Mouse (Mus musculus) embryo, embryonic 11.5 days (tissue): ENCODE measurements around the gene Gm13083.
"Not testable (repeated sequence)": the region's sequence is repeated elsewhere in the genome, so short reads cannot be mapped to it uniquely, and the experiment has no call there.

Experiments
- DNase-seq: peaks from one replicate; pipeline ENCODE4 v3.0.0-alpha.2; 2012; ENCODE audit warnings: low read depth, low spot score

The Gm13083 gene

DNA sequence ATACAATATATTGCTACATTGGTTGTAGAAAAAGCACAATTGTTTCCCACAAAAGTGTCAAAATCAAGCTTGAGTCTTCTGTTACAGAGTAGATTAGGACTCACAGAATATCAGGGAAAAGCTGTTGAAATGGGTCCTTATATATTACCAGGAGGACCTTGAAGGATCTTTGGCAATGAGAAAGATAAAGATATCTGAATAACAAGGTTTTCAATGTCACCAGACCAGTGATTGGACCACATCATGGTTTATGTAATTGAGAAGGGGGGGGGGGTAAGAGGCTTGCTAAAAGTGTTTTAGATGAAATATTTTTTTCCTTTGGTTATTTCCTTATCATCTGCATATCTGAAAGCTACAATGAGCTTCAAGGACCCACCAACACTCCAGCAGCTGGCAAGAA is at the start of gene Gm13083:
Gene Gm13083 (plus strand): TSS at position 301 of the 400 bp plus-strand sequence.
- DNase-seq = not testable (repeated sequence)

DNA sequence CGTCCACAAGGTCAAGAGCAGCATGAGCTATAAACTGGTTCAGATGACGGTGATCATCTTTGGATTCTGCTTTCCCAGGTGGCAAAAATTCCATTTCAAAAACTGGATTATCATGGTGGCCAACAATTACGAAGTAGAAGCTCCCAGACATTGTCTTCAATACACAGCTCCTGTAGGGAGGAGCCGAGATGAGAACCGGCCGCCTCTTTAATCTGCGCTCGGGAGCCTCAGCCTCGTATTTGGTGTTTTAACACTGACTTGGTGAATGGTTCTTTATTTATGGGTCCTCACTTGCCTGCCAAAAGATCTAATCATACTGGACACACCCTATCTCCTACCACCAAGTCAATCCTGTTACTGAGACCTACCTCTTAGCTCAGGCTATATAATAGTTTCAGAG is 2.9 kb upstream of the Gm13083 start:
- not testable (repeated sequence) for DNase-seq

DNA sequence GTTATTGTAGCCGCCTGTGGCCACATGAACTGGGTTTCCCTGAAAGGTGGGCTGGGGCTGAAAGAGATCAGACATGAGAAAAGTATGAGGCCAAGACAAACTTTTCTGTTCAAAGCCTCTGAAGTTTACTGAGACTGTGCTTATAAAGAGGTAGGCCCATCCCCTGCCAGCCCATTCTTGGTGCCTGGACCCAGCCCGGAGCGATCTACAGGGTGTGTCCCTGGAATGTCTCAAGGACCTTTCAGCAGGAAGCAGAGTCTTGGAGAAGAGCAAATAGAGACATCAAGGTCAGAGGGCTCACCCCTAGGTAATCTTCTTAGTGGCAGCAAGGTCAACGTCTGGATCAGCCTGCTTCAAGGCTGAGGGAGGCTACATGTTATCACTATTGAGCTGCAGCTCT is 3.3 kb downstream of the Gm13083 start:
- not testable (repeated sequence) for DNase-seq

DNA sequence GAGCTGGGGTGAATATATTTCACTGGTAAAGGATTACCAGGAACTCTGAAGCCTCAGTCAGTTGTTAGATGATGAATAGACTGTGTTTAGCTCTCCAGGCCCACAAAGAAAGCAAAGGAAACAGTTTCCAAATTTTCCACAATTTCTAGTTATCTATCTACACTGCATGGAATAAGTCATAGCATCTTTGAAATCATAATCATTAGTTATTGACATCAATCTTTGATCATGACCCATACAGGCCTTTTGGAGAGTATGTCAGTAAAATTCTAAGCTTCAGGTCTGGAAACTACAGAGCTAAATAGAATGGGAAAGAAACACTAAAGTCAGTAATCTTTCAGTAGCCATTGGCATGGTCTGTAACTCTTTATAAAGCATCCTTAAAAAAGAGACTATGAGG is 42.3 kb downstream of the Gm13083 start, which contains the start of gene Gm13088:
Gene Gm13088 (minus strand): TSS at position 101 of the 400 bp plus-strand sequence.
- DNase-seq = not testable (repeated sequence)
